Mouse (Mus musculus): ENCODE data around the gene Mtf1. TPM values are rescaled to one million over a fixed set of nuclear protein-coding genes. Genes with fewer than 3 reads are reported as not detected.

Gene Mtf1
- polyA plus RNA-seq (2012; rRNA removed) = 2.8 and 12.4 TPM in 2 replicates

GRCm38 (mm10) chr4:124801552-124802308, at the start of gene Mtf1:
Gene Mtf1, plus strand, starts transcription at chr4:124802104.
- TF ChIP-seq POLR2A (IDR thresholded peaks at IDR 0.05; ENCODE audit: low read depth, low read length) (no peak), CTCF (IDR thresholded peaks at IDR 0.05; ENCODE audit: extremely low read depth, insufficient read length, insufficient replicate concordance, low read depth, low read length) (peak; percentile 82)
- H3K4me1 ChIP-seq (ENCODE audit: control insufficient read depth, insufficient read depth, insufficient read length, low read length) = peaks cover 15% of the 10 kb centered on the region; the same call in 1 of the 2 replicates
- peaks cover 43% of the 10 kb centered on the region for H3K36me3 ChIP-seq (ENCODE audit: control insufficient read depth, insufficient read depth, low read length)
- H3K27ac ChIP-seq (ENCODE audit: insufficient read depth, low read depth, low read length) = peak within 1 kb of the TSS; percentile 100
- H3K4me3 ChIP-seq (ENCODE audit: low read depth, low read length) = peak within 1 kb of the TSS; percentile 97
- WGBS = 3% methylated on average over 21 of the region's 21 CpGs
- no peaks in the 10 kb centered on the region for H3K27me3 ChIP-seq (ENCODE audit: control insufficient read depth, insufficient read depth, low read length)

- Histone ChIP-seq H3K27ac (ENCODE audit: insufficient read depth, low read depth, low read length) (peak overlapping the region; percentile 71), H3K4me1 (ENCODE audit: control insufficient read depth, insufficient read depth, insufficient read length, low read length) (peaks cover 20% of the 10 kb centered on the region; the same call in 1 of the 2 replicates), H3K4me3 (ENCODE audit: low read depth, low read length) (peak overlapping the region; percentile 88), H3K36me3 (ENCODE audit: control insufficient read depth, insufficient read depth, low read length) (no peaks in the 10 kb centered on the region), H3K27me3 (ENCODE audit: control insufficient read depth, insufficient read depth, low read length) (no peaks in the 10 kb centered on the region)
- WGBS = 13% methylated on average over 15 of the region's 15 CpGs
- TF ChIP-seq POLR2A (IDR thresholded peaks at IDR 0.05; ENCODE audit: low read depth, low read length) = no peak
- TF ChIP-seq CTCF (IDR thresholded peaks at IDR 0.05; ENCODE audit: extremely low read depth, insufficient read length, insufficient replicate concordance, low read depth, low read length) = 0 out of 2 replicates have a peak, but pooled peaks have one; percentile 4
Measured at GRCm38 (mm10) chr4:124752281-124753199, 49.4 kb upstream of the Mtf1 start.

GRCm38 (mm10) chr4:124755526-124755925, 46.4 kb upstream of the Mtf1 start:
- TF ChIP-seq POLR2A (IDR thresholded peaks at IDR 0.05; ENCODE audit: low read depth, low read length) = no peak
- TF ChIP-seq CTCF (IDR thresholded peaks at IDR 0.05; ENCODE audit: extremely low read depth, insufficient read length, insufficient replicate concordance, low read depth, low read length) = no peak
- H3K27ac ChIP-seq (ENCODE audit: insufficient read depth, low read depth, low read length) = peak overlapping the region; percentile 51
- H3K27me3 ChIP-seq (ENCODE audit: control insufficient read depth, insufficient read depth, low read length) = no peaks in the 10 kb centered on the region
- peaks cover 25% of the 10 kb centered on the region for H3K4me1 ChIP-seq (ENCODE audit: control insufficient read depth, insufficient read depth, insufficient read length, low read length)
- 36% methylated on average over 7 of the region's 7 CpGs for WGBS
- H3K4me3 ChIP-seq (ENCODE audit: low read depth, low read length) = no peak overlapping the region
- no peaks in the 10 kb centered on the region for H3K36me3 ChIP-seq (ENCODE audit: control insufficient read depth, insufficient read depth, low read length)

- Histone ChIP-seq H3K4me1 (ENCODE audit: control insufficient read depth, insufficient read depth, insufficient read length, low read length) (peaks cover 14% of the 10 kb centered on the region), H3K4me3 (ENCODE audit: low read depth, low read length) (no peak overlapping the region), H3K27ac (ENCODE audit: insufficient read depth, low read depth, low read length) (peak overlapping the region; percentile 21), H3K27me3 (ENCODE audit: control insufficient read depth, insufficient read depth, low read length) (no peaks in the 10 kb centered on the region), H3K36me3 (ENCODE audit: control insufficient read depth, insufficient read depth, low read length) (no peaks in the 10 kb centered on the region)
- no peak for TF ChIP-seq POLR2A (IDR thresholded peaks at IDR 0.05; ENCODE audit: low read depth, low read length)
- no peak for TF ChIP-seq CTCF (IDR thresholded peaks at IDR 0.05; ENCODE audit: extremely low read depth, insufficient read length, insufficient replicate concordance, low read depth, low read length)
- 9% methylated on average over 7 of the region's 7 CpGs for WGBS
Measured at GRCm38 (mm10) chr4:124759305-124759811, 42.5 kb upstream of the Mtf1 start.

- Histone ChIP-seq H3K36me3 (ENCODE audit: control insufficient read depth, insufficient read depth, low read length) (no peaks in the 10 kb centered on the region), H3K4me1 (ENCODE audit: control insufficient read depth, insufficient read depth, insufficient read length, low read length) (peaks cover 17% of the 10 kb centered on the region), H3K27ac (ENCODE audit: insufficient read depth, low read depth, low read length) (peak overlapping the region; percentile 26; the same call in 1 of the 2 replicates), H3K4me3 (ENCODE audit: low read depth, low read length) (no peak overlapping the region), H3K27me3 (ENCODE audit: control insufficient read depth, insufficient read depth, low read length) (no peaks in the 10 kb centered on the region)
- TF ChIP-seq POLR2A (IDR thresholded peaks at IDR 0.05; ENCODE audit: low read depth, low read length) (no peak), CTCF (IDR thresholded peaks at IDR 0.05; ENCODE audit: extremely low read depth, insufficient read length, insufficient replicate concordance, low read depth, low read length) (no peak)
- WGBS = 15% methylated on average over 1 of the region's 1 CpGs
Measured at GRCm38 (mm10) chr4:124761201-124761600, 40.7 kb upstream of the Mtf1 start.

- TF ChIP-seq POLR2A (IDR thresholded peaks at IDR 0.05; ENCODE audit: low read depth, low read length) = no peak
- no peak for TF ChIP-seq CTCF (IDR thresholded peaks at IDR 0.05; ENCODE audit: extremely low read depth, insufficient read length, insufficient replicate concordance, low read depth, low read length)
- peaks cover 22% of the 10 kb centered on the region for H3K4me1 ChIP-seq (ENCODE audit: control insufficient read depth, insufficient read depth, insufficient read length, low read length)
- no peak overlapping the region for H3K27ac ChIP-seq (ENCODE audit: insufficient read depth, low read depth, low read length)
- WGBS = 87% methylated on average over 6 of the region's 6 CpGs
- H3K4me3 ChIP-seq (ENCODE audit: low read depth, low read length) = no peak overlapping the region
- no peaks in the 10 kb centered on the region for H3K27me3 ChIP-seq (ENCODE audit: control insufficient read depth, insufficient read depth, low read length)
- H3K36me3 ChIP-seq (ENCODE audit: control insufficient read depth, insufficient read depth, low read length) = no peaks in the 10 kb centered on the region
Measured at GRCm38 (mm10) chr4:124762858-124763452, 38.9 kb upstream of the Mtf1 start.

Measured in small intestine, adult 2 months (tissue).